ENCODE assay signal across 10 mouse cellular contexts in genomic region chr2:18045781-18046181, GRCm38 (mm10). TPM values are rescaled to one million over a fixed set of nuclear protein-coding genes. Genes with fewer than 3 reads are reported as not detected.
A peak's percentile ranks its signal among the peaks of the same experiment; 100 is the strongest.
DNase-seq lines count a peak whose midpoint lies in the region; ATAC-seq and TF ChIP-seq lines count a peak whose summit lies in the region.
"Had no signal": no experiment of that assay in that cellular context is flagged by ENCODE, and none has a peak within 500 bp of the region (broad histone marks: within the 10 kb centered on the region; RNA-seq: fewer than 3 reads in every experiment).

No protein-coding gene starts in this region.

- 0% methylated on average over 6 of the region's 6 CpGs for WGBS in forebrain, embryonic 13.5 days
- WGBS in limb, embryonic 11.5 days = 4% methylated on average over 6 of the region's 6 CpGs
- 4% methylated on average over 6 of the region's 6 CpGs for WGBS in neural tube, embryonic 15.5 days

- H3K27ac ChIP-seq in left cerebral cortex, adult 2 months = peak overlapping the region; percentile 98; the same call in 1 of the 2 replicates
- H3K27ac ChIP-seq in forebrain, embryonic 13.5 days = peak overlapping the region; percentile 100
- H3K27ac ChIP-seq in limb, embryonic 11.5 days (replicated peaks; ENCODE audit: low read depth, low read length) = peak overlapping the region; percentile 99
- peak overlapping the region; percentile 99 for H3K27ac ChIP-seq in neural tube, embryonic 15.5 days (replicated peaks)

- peak overlapping the region; percentile 100 for H3K9ac ChIP-seq in forebrain, embryonic 13.5 days
- H3K9ac ChIP-seq in limb, embryonic 11.5 days (ENCODE audit: low read length) = peak overlapping the region; percentile 100
- H3K9ac ChIP-seq in neural tube, embryonic 15.5 days (replicated peaks) = peak overlapping the region; percentile 98

- DNase-seq in left cerebral cortex, adult 2 months (ENCODE audit: extremely low spot score in 1 of 2, low spot score in 2 of 2) = no peak
- no peak for DNase-seq in left cerebral cortex, adult 8-10 months (ENCODE audit: low spot score in 2 of 2)
- peak; percentile 49 for DNase-seq in limb, embryonic 11.5 days (ENCODE audit: low spot score)
- no peak for DNase-seq in right cerebral cortex, adult 2 months (ENCODE audit: low spot score in 2 of 2)
- no peak for DNase-seq in MN1 (ENCODE audit: low spot score)
- DNase-seq in left cerebral cortex, postnatal 14 days (ENCODE audit: low spot score in 2 of 2) = no peak

- intact Hi-C loops in left cerebral cortex, adult 2 months (cut with DNase I) = loop anchor here (5.0 kb wide), 2 partner anchors 313 to 647 kb away; partner anchors contain the start of genes Nebl and Spag6
- intact Hi-C loops in left cerebral cortex, postnatal 14 days (cut with DNase I) = loop anchor here (5.0 to 10.0 kb wide), 2 partner anchors 621 to 632 kb away; partner anchors contain the start of gene Bmi1

- no peak for ATAC-seq in forebrain, embryonic 13.5 days
- ATAC-seq in limb, embryonic 11.5 days (ENCODE audit: insufficient number of reproducible peaks, low FRiP score, low TSS enrichment, low read depth) = no peak
- ATAC-seq in neural tube, embryonic 15.5 days (ENCODE audit: low FRiP score) = no peak

- no peaks in the 10 kb centered on the region for H3K27me3 ChIP-seq in forebrain, embryonic 13.5 days
- H3K27me3 ChIP-seq in limb, embryonic 11.5 days (ENCODE audit: control insufficient read depth, insufficient read depth, low read length) = no peaks in the 10 kb centered on the region
- no peaks in the 10 kb centered on the region for H3K27me3 ChIP-seq in neural tube, embryonic 15.5 days (replicated peaks)

- no peaks in the 10 kb centered on the region for H3K9me3 ChIP-seq in forebrain, embryonic 13.5 days (replicated peaks)
- no peaks in the 10 kb centered on the region for H3K9me3 ChIP-seq in limb, embryonic 11.5 days (ENCODE audit: control insufficient read depth, low read length)
- H3K9me3 ChIP-seq in neural tube, embryonic 15.5 days (replicated peaks) = no peaks in the 10 kb centered on the region

- H3K4me1 ChIP-seq in forebrain, embryonic 13.5 days = peaks cover 54% of the 10 kb centered on the region
- H3K4me1 ChIP-seq in limb, embryonic 11.5 days (ENCODE audit: control insufficient read depth, insufficient read depth, low read length) = peaks cover 26% of the 10 kb centered on the region
- peaks cover 53% of the 10 kb centered on the region for H3K4me1 ChIP-seq in neural tube, embryonic 15.5 days

- no peak for TF ChIP-seq CTCF in left cerebral cortex, adult 2 months (IDR thresholded peaks at IDR 0.05)

- H3K4me2 ChIP-seq in forebrain, embryonic 13.5 days = peak overlapping the region; percentile 87
- peak overlapping the region; percentile 91 for H3K4me2 ChIP-seq in limb, embryonic 11.5 days (ENCODE audit: low read depth, severe bottlenecking)
- peak overlapping the region; percentile 71 for H3K4me2 ChIP-seq in neural tube, embryonic 15.5 days

- no peaks in the 10 kb centered on the region for H3K36me3 ChIP-seq in forebrain, embryonic 13.5 days (ENCODE audit: poor library complexity, severe bottlenecking)
- H3K36me3 ChIP-seq in limb, embryonic 11.5 days (ENCODE audit: control insufficient read depth, insufficient read depth, low read length) = no peaks in the 10 kb centered on the region
- H3K36me3 ChIP-seq in neural tube, embryonic 15.5 days = no peaks in the 10 kb centered on the region

- H3K4me3 ChIP-seq in left cerebral cortex, adult 2 months = peak overlapping the region; percentile 63
- H3K4me3 ChIP-seq in forebrain, embryonic 13.5 days = peak overlapping the region; percentile 95
- peak overlapping the region; percentile 91 for H3K4me3 ChIP-seq in limb, embryonic 11.5 days (ENCODE audit: low read depth, low read length)
- peak overlapping the region; percentile 84 for H3K4me3 ChIP-seq in neural tube, embryonic 15.5 days (replicated peaks)

RNA-seq across cellular contexts. Expression of gene Skida1, which starts 3.1 kb away (rescaled TPM):
- 1 to 10 TPM; 7.4 to 8.0 TPM for total RNA-seq in left cerebral cortex, adult 2 months (2021)
- total RNA-seq in left cerebral cortex, adult 8-10 months (2022) = 10 to 100 TPM in 1 of 4 experiments, 1 to 10 TPM in 3; 7.9 to 10.6 (median 8.5) TPM
- polyA plus RNA-seq in forebrain, embryonic 13.5 days (2015; fragmentation: Nextera tagmentation; extraction: Ambion mirVana) = 17.2 and 17.9 TPM in 2 replicates
- 11.7 and 13.8 TPM in 2 replicates for polyA plus RNA-seq in limb, embryonic 11.5 days (2014; fragmentation: Nextera tagmentation; extraction: Ambion mirVana)
- 3.8 and 5.2 TPM in 2 replicates for polyA plus RNA-seq in neural tube, embryonic 15.5 days (2015; fragmentation: Nextera tagmentation; extraction: Ambion mirVana)
- total RNA-seq in left cerebral cortex, postnatal 14 days (2021) = 1 to 10 TPM; 7.1 to 8.1 TPM
- total RNA-seq: common myeloid progenitor, adult 5-6 weeks had no signal

RNA-seq across cellular contexts. Expression of gene A930004D18Rik, which starts 8.2 kb away (rescaled TPM):
- 1 to 10 TPM; 2.7 to 5.0 TPM for total RNA-seq in left cerebral cortex, adult 2 months (2021)
- 1 to 10 TPM; 1.8 to 3.5 (median 2.2) TPM for total RNA-seq in left cerebral cortex, adult 8-10 months (2022)
- polyA plus RNA-seq in forebrain, embryonic 13.5 days (2015; fragmentation: Nextera tagmentation; extraction: Ambion mirVana) = 16.2 and 20.3 TPM in 2 replicates
- polyA plus RNA-seq in limb, embryonic 11.5 days (2014; fragmentation: Nextera tagmentation; extraction: Ambion mirVana) = 10.4 and 11.9 TPM in 2 replicates
- polyA plus RNA-seq in neural tube, embryonic 15.5 days (2015; fragmentation: Nextera tagmentation; extraction: Ambion mirVana) = 8.6 and 13.1 TPM in 2 replicates
- 1 to 10 TPM; 1.5 to 1.6 TPM for total RNA-seq in left cerebral cortex, postnatal 14 days (2021)

RNA-seq across cellular contexts. Expression of gene Mllt10, which starts 9.3 kb away (rescaled TPM):
- total RNA-seq in left cerebral cortex, adult 2 months (2021) = 10 to 100 TPM; 51.6 to 52.1 TPM
- 10 to 100 TPM; 53.3 to 62.7 (median 56.5) TPM for total RNA-seq in left cerebral cortex, adult 8-10 months (2022)
- polyA plus RNA-seq in forebrain, embryonic 13.5 days (2015; fragmentation: Nextera tagmentation; extraction: Ambion mirVana) = 73.5 and 75.3 TPM in 2 replicates
- polyA plus RNA-seq in limb, embryonic 11.5 days (2014; fragmentation: Nextera tagmentation; extraction: Ambion mirVana) = 45.3 and 46.3 TPM in 2 replicates
- 46.2 and 57.7 TPM in 2 replicates for polyA plus RNA-seq in neural tube, embryonic 15.5 days (2015; fragmentation: Nextera tagmentation; extraction: Ambion mirVana)
- 10 to 100 TPM; 47.7 TPM for total RNA-seq in left cerebral cortex, postnatal 14 days (2021)

RNA-seq across cellular contexts. Expression of gene H2al2a, which starts 49.0 kb away (rescaled TPM):
- total RNA-seq in left cerebral cortex, adult 2 months (2021) = not detected
- total RNA-seq in left cerebral cortex, adult 8-10 months (2022) = not detected
- polyA plus RNA-seq in forebrain, embryonic 13.5 days (2015; fragmentation: Nextera tagmentation; extraction: Ambion mirVana) = not detected in 2 replicates
- not detected in 2 replicates for polyA plus RNA-seq in limb, embryonic 11.5 days (2014; fragmentation: Nextera tagmentation; extraction: Ambion mirVana)
- polyA plus RNA-seq in neural tube, embryonic 15.5 days (2015; fragmentation: Nextera tagmentation; extraction: Ambion mirVana) = not detected in 2 replicates
- not detected for total RNA-seq in left cerebral cortex, postnatal 14 days (2021)
- total RNA-seq: common myeloid progenitor, adult 5-6 weeks had no signal
- polyA plus RNA-seq: liver, embryonic 16.5 days had no signal
